Mouse (Mus musculus): ENCODE results near the gene Ksr1. TPM values are rescaled to one million over a fixed set of nuclear protein-coding genes. Genes with fewer than 3 reads are reported as not detected.

Gene Ksr1
- total RNA-seq, 2 experiments from 2014 or later, result 10.4 to 11.9 TPM

DNA sequence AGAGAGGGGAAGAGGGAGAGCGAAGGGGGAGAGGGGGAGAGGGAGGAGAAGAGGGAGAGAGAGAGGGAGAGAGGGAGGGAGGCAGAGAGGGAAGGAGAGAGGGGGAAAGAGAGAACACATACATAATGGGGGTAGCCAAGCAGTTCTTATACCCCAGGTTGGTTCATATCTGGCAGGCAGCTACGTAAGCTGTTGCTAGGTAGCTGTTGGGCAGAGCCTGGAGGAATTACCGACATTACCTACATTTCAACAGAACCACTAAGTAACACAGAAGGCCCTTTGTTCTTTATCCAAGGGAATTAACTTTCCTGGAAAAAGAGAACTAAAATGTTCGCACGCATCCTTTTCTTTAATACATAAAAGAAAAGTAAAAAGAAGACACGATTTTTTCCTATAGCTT is 93.4 kb downstream of the Ksr1 start:
- no peak for DNase-seq
- intact Hi-C loops (cut with DNase I), result no loop called here

DNA sequence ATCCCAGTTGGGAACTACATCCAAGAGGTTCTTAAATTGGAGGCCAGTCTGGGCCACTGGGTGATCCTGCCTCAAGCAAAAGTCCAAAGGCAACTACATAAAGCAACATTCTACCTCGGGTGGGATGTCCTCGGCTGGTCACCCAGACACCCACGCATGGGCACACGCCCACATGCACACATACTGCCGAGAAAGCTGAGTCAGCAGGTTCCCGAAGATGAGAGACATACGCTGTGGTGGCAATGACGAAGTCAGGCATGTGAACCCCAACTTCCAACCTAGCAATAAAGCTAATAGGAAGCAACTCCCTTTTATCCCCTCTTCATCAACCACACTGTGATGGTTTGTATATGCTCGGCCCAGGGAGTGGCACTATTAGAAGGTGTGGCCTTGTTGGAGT is 94.7 kb downstream of the Ksr1 start:
- DNase-seq, result no peak
- intact Hi-C loops (cut with DNase I), result no loop called here

DNA sequence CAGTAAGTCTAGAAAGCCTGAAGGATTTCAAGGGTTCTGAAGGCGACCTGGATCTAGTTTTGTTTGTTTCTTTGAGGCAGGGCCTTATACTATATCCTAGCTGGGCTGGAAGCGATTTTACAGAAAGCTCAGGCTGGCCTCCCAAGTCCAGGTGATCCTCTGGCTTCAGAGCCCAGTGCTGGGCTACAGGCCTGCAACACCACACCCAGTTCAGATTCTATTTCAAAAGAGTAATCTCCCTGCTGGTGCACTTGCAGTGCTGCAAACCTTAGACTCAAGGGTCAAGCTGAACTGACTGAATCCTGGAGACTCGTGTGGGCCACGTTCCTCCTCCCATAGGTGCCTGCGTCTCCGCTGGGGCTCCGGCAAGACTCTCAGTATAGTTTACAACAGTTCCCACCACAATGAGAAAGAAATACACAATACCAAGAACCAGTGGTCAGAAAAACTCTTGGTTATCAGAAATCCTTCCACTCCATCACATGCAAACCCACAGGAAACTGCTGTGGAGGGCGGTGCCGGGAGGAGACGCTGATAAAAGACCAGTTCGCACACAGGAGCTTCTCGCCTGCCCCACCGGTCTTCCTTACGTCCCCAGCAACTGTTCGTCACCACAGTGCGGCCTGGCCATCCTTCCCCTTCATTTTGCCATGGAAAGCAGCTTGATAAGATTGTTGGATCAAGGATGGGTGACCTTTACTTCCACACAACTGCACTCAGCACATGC is 95.3 kb downstream of the Ksr1 start:
- DNase-seq, result no peak
- intact Hi-C loops (cut with DNase I), result no loop called here

GRCm38 (mm10) chr11:79048906-79049305 is 97.3 kb downstream of the Ksr1 start:
- intact Hi-C loops (cut with DNase I), result no loop called here
- no peak for DNase-seq

- intact Hi-C loops (cut with DNase I), result no loop called here
- DNase-seq, result no peak
Observed at GRCm38 (mm10) chr11:79047180-79047727, 99.0 kb downstream of the Ksr1 start.

- intact Hi-C loops (cut with DNase I), result no loop called here
- no peak for DNase-seq
Observed at GRCm38 (mm10) chr11:79046561-79047155, 99.5 kb downstream of the Ksr1 start.

GRCm38 (mm10) chr11:79045231-79045630 is 101.0 kb downstream of the Ksr1 start:
- no peak for DNase-seq
- intact Hi-C loops (cut with DNase I), result no loop called here

DNA sequence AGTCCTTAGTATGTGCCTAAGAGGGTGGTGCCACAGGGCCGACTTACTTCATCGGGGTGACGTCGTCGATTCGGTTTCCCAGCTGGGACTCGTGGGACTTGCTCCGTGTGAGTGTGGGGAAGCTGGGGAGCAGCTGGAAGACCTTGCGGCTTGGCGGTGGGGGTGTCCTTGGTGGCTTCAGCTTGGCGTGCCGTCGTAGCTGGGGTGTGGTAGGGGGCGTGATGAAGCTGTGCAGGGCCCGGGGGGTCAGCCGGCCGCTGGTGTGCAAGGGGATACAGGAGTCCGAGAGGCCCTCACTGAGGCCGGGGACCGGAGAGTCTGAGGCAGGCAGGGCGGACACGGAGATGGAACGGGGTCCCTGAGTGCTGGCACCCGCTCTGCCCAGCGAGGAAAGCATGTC is 101.4 kb downstream of the Ksr1 start:
- intact Hi-C loops (cut with DNase I), result no loop called here
- no peak for DNase-seq

- intact Hi-C loops (cut with DNase I), result no loop called here
- no peak for DNase-seq
Observed at GRCm38 (mm10) chr11:79041908-79042430, 104.2 kb downstream of the Ksr1 start.

GRCm38 (mm10) chr11:79039488-79039887 is 106.7 kb downstream of the Ksr1 start:
- intact Hi-C loops (cut with DNase I), result no loop called here
- peak; percentile 64 to 71 for DNase-seq

GRCm38 (mm10) chr11:79037555-79037954 is 108.7 kb downstream of the Ksr1 start:
- intact Hi-C loops (cut with DNase I), result no loop called here
- no peak for DNase-seq

DNA sequence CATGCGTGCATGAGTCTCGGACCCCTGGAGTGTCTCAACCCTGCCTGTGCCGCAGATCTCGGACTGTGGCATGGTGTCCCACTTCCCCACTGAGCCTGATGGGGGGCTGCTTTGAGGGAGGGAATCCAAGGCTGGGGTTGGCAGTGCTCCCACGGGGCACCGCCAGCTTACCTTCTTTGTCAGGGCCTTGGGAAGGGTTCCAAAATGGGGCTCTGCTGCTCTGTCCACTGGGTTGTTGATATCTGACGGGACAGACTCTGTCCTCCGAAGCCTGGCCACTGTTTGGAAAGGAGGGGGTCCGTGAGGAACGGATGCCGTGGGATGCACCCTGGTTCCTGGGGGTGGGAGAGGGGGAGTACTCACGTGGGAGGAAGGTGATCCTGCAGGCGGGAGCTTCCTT is 109.9 kb downstream of the Ksr1 start:
- intact Hi-C loops (cut with DNase I), result no loop called here

DNA sequence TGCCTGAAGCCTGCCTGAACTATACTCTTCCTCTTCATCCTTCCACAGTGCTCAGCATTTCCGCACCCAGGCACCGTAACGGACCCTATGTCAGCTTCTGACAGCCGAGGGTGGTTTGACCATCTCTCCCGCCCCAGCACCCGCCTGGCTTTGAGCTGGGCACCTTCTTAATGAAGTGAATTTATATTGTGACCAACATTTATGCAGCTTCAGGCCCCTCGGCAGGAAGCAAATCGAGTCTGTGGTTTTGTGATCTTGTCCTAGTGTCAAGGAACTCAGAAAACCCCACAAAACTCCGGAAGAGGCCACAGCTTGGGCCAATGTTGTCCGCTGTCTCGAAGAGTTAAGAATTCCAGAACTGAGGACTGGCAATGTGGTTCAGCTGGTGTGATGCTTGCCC is 112.6 kb downstream of the Ksr1 start:
- intact Hi-C loops (cut with DNase I), result no loop called here

More for the DNA sequence above, 109.9 kb downstream of the Ksr1 start:
- DNase-seq, result no peak

DNA sequence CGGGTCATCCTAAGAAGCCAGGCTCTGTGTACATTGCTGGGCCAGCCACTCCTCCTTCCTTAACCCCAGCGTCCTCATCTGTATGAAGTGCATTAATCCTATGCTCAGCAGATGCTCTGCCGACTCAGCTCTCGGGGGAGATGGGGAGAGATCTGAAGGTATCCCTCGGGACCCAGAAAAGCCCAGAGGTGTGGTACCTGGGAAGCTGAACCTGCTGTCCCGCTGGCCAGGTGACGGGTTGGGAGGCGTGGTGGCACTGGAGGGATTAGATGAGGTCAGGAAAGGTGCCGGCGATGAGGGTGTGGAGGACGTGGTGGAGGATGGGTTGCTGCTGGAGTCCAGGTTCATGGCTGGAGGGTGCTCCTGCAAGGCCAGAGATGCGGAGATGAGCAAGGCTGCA is 113.2 kb downstream of the Ksr1 start:
- intact Hi-C loops (cut with DNase I), result no loop called here

More for the DNA sequence above, 112.6 kb downstream of the Ksr1 start:
- no peak for DNase-seq

GRCm38 (mm10) chr11:79031452-79031746 is 114.8 kb downstream of the Ksr1 start:
- no peak for DNase-seq
- intact Hi-C loops (cut with DNase I), result loop anchor here (2.0 kb wide), 3 partner anchors 33 to 259 kb away; no protein-coding TSS in a partner anchor

More for the DNA sequence above, 113.2 kb downstream of the Ksr1 start:
- no peak for DNase-seq

GRCm38 (mm10) chr11:79030570-79031451 is 115.4 kb downstream of the Ksr1 start:
- intact Hi-C loops (cut with DNase I), result loop anchor here (1.0 to 2.0 kb wide), 5 partner anchors 34 to 260 kb away; partner anchors contain the start of gene Ksr1
- DNase-seq, result peak; percentile 89 to 95

DNA sequence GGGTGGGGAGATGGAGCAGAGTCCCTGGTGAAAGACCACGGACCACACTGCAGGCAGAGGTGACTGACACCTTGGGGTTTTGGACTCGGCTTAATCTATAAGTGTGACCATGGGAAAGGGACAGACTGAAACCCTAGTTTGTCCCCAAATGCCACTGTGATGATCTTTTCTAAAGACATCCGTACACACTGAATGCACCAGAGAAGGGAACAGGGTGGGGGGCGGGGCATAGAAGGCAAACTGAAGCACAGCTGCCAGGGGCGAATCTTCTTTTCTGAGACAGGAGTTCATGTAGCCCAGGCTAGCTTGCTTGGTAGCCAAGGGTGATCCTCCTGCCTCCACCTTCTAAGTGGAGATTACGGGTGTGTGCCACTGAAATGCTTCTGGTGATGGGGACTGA is 122.5 kb downstream of the Ksr1 start:
- DNase-seq, result no peak
- intact Hi-C loops (cut with DNase I), result loop anchor here (10.0 kb wide), 1 partner anchor 371 kb away; no protein-coding TSS in a partner anchor

- peak; percentile 59 to 66 for DNase-seq
- intact Hi-C loops (cut with DNase I), result loop anchor here (10.0 kb wide), 1 partner anchor 371 kb away; no protein-coding TSS in a partner anchor
Observed at GRCm38 (mm10) chr11:79023342-79023741, 122.9 kb downstream of the Ksr1 start.

- no peak for DNase-seq
Observed at GRCm38 (mm10) chr11:79022836-79023235, 123.4 kb downstream of the Ksr1 start.

GRCm38 (mm10) chr11:79020535-79021045 is 125.6 kb downstream of the Ksr1 start:
- intact Hi-C loops (cut with DNase I), result loop anchor here (10.0 kb wide), 1 partner anchor 374 kb away; no protein-coding TSS in a partner anchor
- no peak for DNase-seq

More at GRCm38 (mm10) chr11:79022836-79023235, 123.4 kb downstream of the Ksr1 start:
- intact Hi-C loops (cut with DNase I), result loop anchor here (10.0 kb wide), 1 partner anchor 372 kb away; no protein-coding TSS in a partner anchor
